20 mouse cellular contexts compared by ENCODE assay signal in the genomic region with DNA sequence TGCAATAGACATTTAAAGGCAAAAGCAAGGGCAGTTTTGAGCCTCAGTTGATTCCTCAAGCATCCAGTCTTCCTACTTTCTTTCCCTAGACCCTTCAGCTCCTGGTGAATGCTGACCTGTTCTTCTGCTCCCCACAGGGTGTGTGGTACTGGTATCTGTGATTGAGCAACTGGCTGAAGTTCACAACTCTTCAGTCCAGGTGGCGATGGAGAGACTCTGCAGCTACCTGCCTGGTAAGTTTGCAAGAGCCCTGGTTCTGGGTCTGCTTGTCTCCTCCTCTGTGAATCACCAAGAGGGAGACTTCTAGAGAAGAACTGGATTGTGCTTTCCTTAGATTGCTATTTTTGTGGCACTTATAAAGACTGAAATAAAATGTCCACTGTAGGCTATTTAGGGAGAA. TPM values are rescaled to one million over a fixed set of nuclear protein-coding genes. Genes with fewer than 3 reads are reported as not detected.
DNase-seq lines count a peak whose midpoint lies in the region; ATAC-seq and TF ChIP-seq lines count a peak whose summit lies in the region.
"Had no signal": no experiment of that assay in that cellular context is flagged by ENCODE, and none has a peak within 500 bp of the region (broad histone marks: within the 10 kb centered on the region; RNA-seq: fewer than 3 reads in every experiment).

No protein-coding gene starts in this region.

- no peak for TF ChIP-seq EP300 in lung, postnatal 0 days (IDR thresholded peaks at IDR 0.05)

- TF ChIP-seq CTCF in intestine, postnatal 0 days (IDR thresholded peaks at IDR 0.05; ENCODE audit: low read depth), result peak; percentile 52
- TF ChIP-seq CTCF in lung, postnatal 0 days (IDR thresholded peaks at IDR 0.05), result peak; percentile 51

- no peak overlapping the region for H3K4me2 ChIP-seq in intestine, postnatal 0 days (replicated peaks; ENCODE audit: low read depth)
- H3K4me2 ChIP-seq in intestine, embryonic 15.5 days (replicated peaks), result no peak overlapping the region
- H3K4me2 ChIP-seq in lung, postnatal 0 days (replicated peaks; ENCODE audit: low read depth, low read length), result no peak overlapping the region
- H3K4me2 ChIP-seq: hindbrain, embryonic 13.5 days had no signal

- no peaks in the 10 kb centered on the region for H3K27me3 ChIP-seq in intestine, postnatal 0 days (replicated peaks; ENCODE audit: control insufficient read depth, insufficient read depth, low read length)
- H3K27me3 ChIP-seq in intestine, embryonic 15.5 days (replicated peaks), result no peaks in the 10 kb centered on the region
- H3K27me3 ChIP-seq in lung, postnatal 0 days (replicated peaks; ENCODE audit: insufficient read depth, low read length), result no peaks in the 10 kb centered on the region
- H3K27me3 ChIP-seq: hindbrain, embryonic 13.5 days had no signal

- H3K9ac ChIP-seq in intestine, postnatal 0 days (ENCODE audit: low read depth, low read length), result no peak overlapping the region
- H3K9ac ChIP-seq in intestine, embryonic 15.5 days, result no peak overlapping the region
- no peak overlapping the region for H3K9ac ChIP-seq in lung, postnatal 0 days (replicated peaks; ENCODE audit: low read depth)
- H3K9ac ChIP-seq: hindbrain, embryonic 13.5 days had no signal

- no peak overlapping the region for H3K27ac ChIP-seq in intestine, postnatal 0 days (ENCODE audit: low read depth, low read length)
- H3K27ac ChIP-seq in intestine, embryonic 15.5 days, result no peak overlapping the region
- no peak overlapping the region for H3K27ac ChIP-seq in lung, postnatal 0 days (ENCODE audit: low read length)
- H3K27ac ChIP-seq: embryonic facial prominence, embryonic 10.5 days; forebrain, embryonic 10.5 days; gastrocnemius, adult 2 months; heart, embryonic 10.5 days; hindbrain, embryonic 13.5 days; hindbrain, postnatal 0 days had no signal

- H3K9me3 ChIP-seq in intestine, postnatal 0 days (ENCODE audit: control insufficient read depth), result no peaks in the 10 kb centered on the region
- H3K9me3 ChIP-seq in intestine, embryonic 15.5 days, result no peaks in the 10 kb centered on the region
- no peaks in the 10 kb centered on the region for H3K9me3 ChIP-seq in lung, postnatal 0 days (ENCODE audit: low read length)
- H3K9me3 ChIP-seq: embryonic facial prominence, embryonic 10.5 days; forebrain, embryonic 10.5 days; G1E; heart, embryonic 10.5 days; hindbrain, embryonic 13.5 days had no signal

- no peak for ATAC-seq in intestine, postnatal 0 days
- no peak for ATAC-seq in intestine, embryonic 15.5 days
- peak; percentile 49 for ATAC-seq in lung, postnatal 0 days
- ATAC-seq in granulocyte monocyte progenitor cell, adult 5-6 weeks (replicated peaks; ENCODE audit: poor library complexity, severe bottlenecking), result no peak
- ATAC-seq: forebrain, embryonic 14.5 days; hindbrain, postnatal 0 days had no signal

- no peak overlapping the region for H3K4me3 ChIP-seq in intestine, postnatal 0 days (ENCODE audit: low read depth, low read length)
- H3K4me3 ChIP-seq in intestine, embryonic 15.5 days (replicated peaks), result no peak overlapping the region
- no peak overlapping the region for H3K4me3 ChIP-seq in lung, postnatal 0 days (ENCODE audit: low read depth, low read length)
- H3K4me3 ChIP-seq: embryonic facial prominence, embryonic 10.5 days; forebrain, embryonic 10.5 days; gastrocnemius, adult 2 months; heart, embryonic 10.5 days; hindbrain, embryonic 13.5 days had no signal

- no peaks in the 10 kb centered on the region for H3K4me1 ChIP-seq in intestine, postnatal 0 days (replicated peaks; ENCODE audit: control insufficient read depth, insufficient read depth, low read length)
- H3K4me1 ChIP-seq in intestine, embryonic 15.5 days (replicated peaks), result no peaks in the 10 kb centered on the region
- no peaks in the 10 kb centered on the region for H3K4me1 ChIP-seq in lung, postnatal 0 days (ENCODE audit: insufficient read depth, low read depth, low read length)
- H3K4me1 ChIP-seq: embryonic facial prominence, embryonic 10.5 days; forebrain, embryonic 10.5 days; heart, embryonic 10.5 days; hindbrain, embryonic 13.5 days had no signal

- 38% methylated on average over 1 of the region's 1 CpGs for whole genome bisulfite sequencing in intestine, postnatal 0 days
- WGBS in intestine, embryonic 15.5 days, result 56% methylated on average over 1 of the region's 1 CpGs
- 46% methylated on average over 1 of the region's 1 CpGs for WGBS in lung, postnatal 0 days

- no peaks in the 10 kb centered on the region for H3K36me3 ChIP-seq in intestine, postnatal 0 days (ENCODE audit: control insufficient read depth, insufficient read depth)
- no peaks in the 10 kb centered on the region for H3K36me3 ChIP-seq in intestine, embryonic 15.5 days
- no peaks in the 10 kb centered on the region for H3K36me3 ChIP-seq in lung, postnatal 0 days (ENCODE audit: insufficient read depth, low read length)
- H3K36me3 ChIP-seq: embryonic facial prominence, embryonic 10.5 days; forebrain, embryonic 10.5 days; G1E; heart, embryonic 10.5 days; hindbrain, embryonic 13.5 days had no signal

- DNase-seq in lung, postnatal 0 days (ENCODE audit: low spot score), result peak; percentile 38
- DNase-seq in lung, postnatal 4 days, result no peak
- peak; percentile 7 for DNase-seq in lung, postnatal 10 days
- no peak for DNase-seq in left cerebral cortex, adult 11 months (ENCODE audit: low spot score)
- DNase-seq: adrenal gland, postnatal 14 days; cerebellum, adult 11-12 months; gastrocnemius, adult 2 months; gastrocnemius, postnatal 25 days; heart, adult 11 months; heart, postnatal 14 days had no signal

RNA-seq across cellular contexts. Expression of gene Aoah, which starts 22.5 kb away (rescaled TPM):
- 3.2 and 6.4 TPM in 2 replicates for polyA plus RNA-seq in intestine, postnatal 0 days (2015; fragmentation: Nextera tagmentation; extraction: Ambion mirVana)
- 1.3 and 1.5 TPM in 2 replicates for polyA plus RNA-seq in intestine, embryonic 15.5 days (2015; fragmentation: Nextera tagmentation; extraction: Ambion mirVana)
- polyA plus RNA-seq in lung, postnatal 0 days (2015; fragmentation: Nextera tagmentation; extraction: Ambion mirVana), result 0.86 and 1.2 TPM in 2 replicates
- 22.4 and 29.0 TPM in 2 replicates for total RNA-seq in granulocyte monocyte progenitor cell, adult 5-6 weeks (2014; fragmentation: Nextera tagmentation)
- 26.1 and 26.2 TPM in 2 replicates for total RNA-seq in granulocyte monocyte progenitor cell, adult 5-6 weeks (2017)
- polyA plus RNA-seq: G1E had no signal

Comparison
In these comparisons a context has a peak if more than half of its experiments do, and no peak if none do; other contexts are left out.
1. DNase-seq: peak in lung, postnatal 0 days (single experiment) and lung, postnatal 10 days (single experiment); none in lung, postnatal 4 days (0 of 2) and left cerebral cortex, adult 11 months (single experiment).